Mouse (Mus musculus) right cerebral cortex, adult 18-20 months (tissue): Measurements from ENCODE around the gene Nlk.
A peak's percentile ranks its signal among the peaks of the same experiment; 100 is the strongest.
"Not testable (repeated sequence)": the region's sequence is repeated elsewhere in the genome, so short reads cannot be mapped to it uniquely, and the experiment has no call there.

Experiments used
- DNase-seq: peaks from one replicate; pipeline ENCODE4 v3.0.0; 2022; ENCODE audit warnings: mixed read lengths

The Nlk gene

GRCm38 (mm10) chr11:78587677-78588076 lies 109.5 kb downstream of the Nlk start:
- DNase-seq, result not testable (repeated sequence)

GRCm38 (mm10) chr11:78586099-78586498 lies 111.1 kb downstream of the Nlk start:
- DNase-seq, result no peak

- no peak for DNase-seq
These were observed 114.3 kb downstream of the Nlk start for GRCm38 (mm10) chr11:78582848-78583247.

- no peak for DNase-seq
These were observed 122.2 kb downstream of the Nlk start for GRCm38 (mm10) chr11:78574975-78575374.

GRCm38 (mm10) chr11:78574536-78574935 lies 122.6 kb downstream of the Nlk start:
- DNase-seq, result no peak

- DNase-seq, result not testable (repeated sequence)
These were observed 123.1 kb downstream of the Nlk start for GRCm38 (mm10) chr11:78574031-78574430.

- DNase-seq, result no peak
These were observed 125.3 kb downstream of the Nlk start for GRCm38 (mm10) chr11:78571854-78572253.

GRCm38 (mm10) chr11:78571441-78571840 lies 125.7 kb downstream of the Nlk start:
- DNase-seq, result peak; percentile 52

GRCm38 (mm10) chr11:78569806-78570205 lies 127.4 kb downstream of the Nlk start:
- DNase-seq, result no peak

GRCm38 (mm10) chr11:78568827-78569226 lies 128.3 kb downstream of the Nlk start:
- DNase-seq, result no peak

GRCm38 (mm10) chr11:78567614-78568013 lies 129.6 kb downstream of the Nlk start:
- no peak for DNase-seq

GRCm38 (mm10) chr11:78566775-78567174 lies 130.4 kb downstream of the Nlk start:
- no peak for DNase-seq

- DNase-seq, result peak; percentile 84
These were observed 136.7 kb downstream of the Nlk start for GRCm38 (mm10) chr11:78560447-78560846.

- DNase-seq, result no peak
These were observed 139.9 kb downstream of the Nlk start for GRCm38 (mm10) chr11:78557241-78557640.

- DNase-seq, result no peak
These were observed 141.1 kb downstream of the Nlk start for GRCm38 (mm10) chr11:78556070-78556469.

- no peak for DNase-seq
These were observed 141.6 kb downstream of the Nlk start for GRCm38 (mm10) chr11:78555623-78556022.

GRCm38 (mm10) chr11:78551059-78551398 lies 146.1 kb downstream of the Nlk start:
- no peak for DNase-seq

GRCm38 (mm10) chr11:78550168-78551058 lies 146.8 kb downstream of the Nlk start, which contains the start of gene Tmem97:
Gene Tmem97, minus strand, starts transcription at chr11:78550777.
- peak; percentile 97 for DNase-seq

- no peak for DNase-seq
These were observed 147.6 kb downstream of the Nlk start for GRCm38 (mm10) chr11:78549491-78549987.

GRCm38 (mm10) chr11:78547718-78548460 lies 149.3 kb downstream of the Nlk start:
- DNase-seq, result no peak

- no peak for DNase-seq
These were observed 152.0 kb downstream of the Nlk start for GRCm38 (mm10) chr11:78545181-78545580.

- no peak for DNase-seq
These were observed 152.6 kb downstream of the Nlk start for GRCm38 (mm10) chr11:78544449-78545111.

- DNase-seq, result no peak
These were observed 156.8 kb downstream of the Nlk start for GRCm38 (mm10) chr11:78540358-78540757.
